Mouse (Mus musculus): Measurements from ENCODE around the gene Etv2.

DNA sequence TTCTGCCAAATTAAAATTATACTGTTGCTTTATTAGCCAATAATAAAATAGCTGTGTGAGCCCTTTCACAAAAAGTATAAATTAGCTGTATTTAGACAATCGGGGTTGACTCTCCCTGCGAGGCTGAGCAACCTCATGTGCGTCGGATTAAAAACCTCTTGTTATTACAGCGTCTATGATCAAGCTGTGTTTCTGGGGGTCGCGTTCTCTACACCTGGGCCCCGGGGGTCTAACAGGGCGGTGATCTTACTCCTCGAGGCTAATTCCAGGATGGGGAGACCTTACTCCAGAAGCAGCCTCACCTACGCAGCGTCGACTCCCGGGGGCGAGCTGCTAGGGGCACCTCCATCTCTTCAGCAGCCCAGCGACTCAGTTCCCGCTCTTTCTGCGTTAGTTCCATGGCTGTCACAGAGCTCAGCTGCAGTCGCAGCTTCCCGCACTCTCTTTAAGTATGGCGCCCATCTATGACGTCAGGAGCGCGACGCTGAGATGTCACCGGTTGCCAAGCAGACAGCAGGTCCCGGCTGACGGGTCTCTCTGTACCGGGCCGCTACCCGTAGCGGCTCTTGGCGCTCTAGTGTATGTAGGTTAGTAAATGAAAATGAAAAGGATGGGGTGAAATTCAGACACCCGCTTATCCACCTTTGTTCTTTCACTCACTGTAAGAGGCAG is 29.0 kb upstream of the Etv2 start, which contains the start of gene Haus5:
- TF ChIP-seq CTCF (IDR thresholded peaks at IDR 0.05; ENCODE audit: borderline replicate concordance, insufficient read depth, low read length), result no peak
- peak; percentile 74 for TF ChIP-seq POLR2A (IDR thresholded peaks at IDR 0.05; ENCODE audit: low read depth, low read length)
